Mouse (Mus musculus) forebrain, embryonic 15.5 days (tissue): ENCODE measurements at regions not wholly inside any gene's neighbourhood (a gene's known extent, or its start where the extent isn't known, plus 50 kb on each side); places are given as distances from the start of the nearest gene placed in this dataset.

Experiments
- ATAC-seq: fragments of 200-750 bp; cut with Nextera tagmentation; replicated peaks from 2 replicates; pipeline ENCODE4 v1.8.0; 2017; ENCODE audit warnings: mild to moderate bottlenecking, moderate TSS enrichment, moderate library complexity
- H3K27ac ChIP-seq: fragments of 300-500 bp; sonication (generic); replicated peaks from 2 replicates; pipeline ENCODE4 v1.5.1; 2015; ENCODE audit warnings: mild to moderate bottlenecking, inconsistent platforms
- H3K27me3 ChIP-seq: fragments of 300-500 bp; sonication (generic); 2 replicates; pipeline ENCODE4 v1.6.1; 2015; ENCODE audit warnings: inconsistent platforms
- H3K36me3 ChIP-seq: fragments of 300-500 bp; sonication (generic); 2 replicates; pipeline ENCODE4 v1.6.1; 2015; ENCODE audit warnings: mild to moderate bottlenecking, inconsistent platforms
- H3K4me1 ChIP-seq: fragments of 300-500 bp; sonication (generic); 2 replicates; pipeline ENCODE4 v1.6.1; 2015; ENCODE audit warnings: inconsistent platforms
- H3K4me2 ChIP-seq: fragments of 300-500 bp; sonication (generic); replicated peaks from 2 replicates; pipeline ENCODE4 v1.6.1; 2015; ENCODE audit warnings: mild to moderate bottlenecking, inconsistent platforms
- H3K4me3 ChIP-seq: fragments of 300-500 bp; sonication (generic); 2 replicates; pipeline ENCODE4 v1.5.1; 2015; ENCODE audit warnings: mild to moderate bottlenecking, inconsistent platforms
- H3K9ac ChIP-seq: fragments of 300-500 bp; sonication (generic); replicated peaks from 2 replicates; pipeline ENCODE4 v1.6.1; 2015; ENCODE audit warnings: mild to moderate bottlenecking, inconsistent platforms
- H3K9me3 ChIP-seq: fragments of 300-500 bp; sonication (generic); 2 replicates; pipeline ENCODE4 v1.6.1; 2016; ENCODE audit warnings: inconsistent platforms
- WGBS: fragments of 180-500 bp; shearing (Covaris S2); methylation state at CpG from one replicate; pipeline ENCODE4 v1.1.7; 2015; ENCODE audit warnings: mixed read lengths; 5-methylcytosine and 5-hydroxymethylcytosine counted together

GRCm38 (mm10) chr8:64461136-64461535 is 231.7 kb downstream of the Cpe start:
- Histone ChIP-seq H3K4me2 (no peak overlapping the region), H3K9me3 (no peaks in the 10 kb centered on the region), H3K36me3 (no peaks in the 10 kb centered on the region), H3K9ac (no peak overlapping the region), H3K27me3 (no peaks in the 10 kb centered on the region), H3K4me1 (no peaks in the 10 kb centered on the region), H3K27ac (no peak overlapping the region), H3K4me3 (no peak overlapping the region)
- ATAC-seq: no peak
- 91% methylated on average over 4 of the region's 4 CpGs for WGBS

- H3K9me3 ChIP-seq: no peaks in the 10 kb centered on the region
- no peak overlapping the region for H3K4me3 ChIP-seq
- H3K4me1 ChIP-seq: no peaks in the 10 kb centered on the region
- H3K27ac ChIP-seq: no peak overlapping the region
- 60% methylated on average over 5 of the region's 5 CpGs for WGBS
- H3K4me2 ChIP-seq: no peak overlapping the region
- ATAC-seq: no peak
- H3K36me3 ChIP-seq: no peaks in the 10 kb centered on the region
- H3K27me3 ChIP-seq: no peaks in the 10 kb centered on the region
- no peak overlapping the region for H3K9ac ChIP-seq
Observed at GRCm38 (mm10) chr8:64456970-64457369, 235.9 kb downstream of the Cpe start.

DNA sequence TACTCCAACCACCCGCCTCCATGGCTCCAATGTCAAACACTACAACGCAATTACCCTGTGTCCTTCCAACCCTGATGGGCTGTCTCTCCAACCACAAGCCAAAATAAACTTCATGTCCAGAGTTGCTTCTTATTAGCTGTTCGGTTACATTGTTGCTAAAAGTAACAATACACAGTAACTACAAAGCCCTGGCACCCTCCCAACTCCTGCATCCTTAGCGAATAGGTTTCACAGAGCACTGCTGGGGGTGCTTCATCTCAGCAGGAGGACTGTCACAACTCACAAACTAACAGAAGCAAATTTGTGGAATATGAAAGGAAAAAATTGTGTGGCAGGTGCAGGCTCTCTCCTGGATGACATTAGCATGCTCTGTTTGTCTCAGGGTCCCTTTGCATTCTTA is 238.1 kb downstream of the Cpe start:
- ATAC-seq: no peak
- Histone ChIP-seq H3K4me2 (no peak overlapping the region), H3K9ac (no peak overlapping the region), H3K36me3 (no peaks in the 10 kb centered on the region), H3K4me3 (no peak overlapping the region), H3K4me1 (no peaks in the 10 kb centered on the region), H3K27me3 (no peaks in the 10 kb centered on the region), H3K27ac (no peak overlapping the region), H3K9me3 (no peaks in the 10 kb centered on the region)
- WGBS: 69% methylated on average over 4 of the region's 4 CpGs

GRCm38 (mm10) chr8:64445366-64445765 is 239.3 kb upstream of the Tll1 start:
- WGBS: 84% methylated on average over 3 of the region's 3 CpGs
- Histone ChIP-seq H3K27ac (no peak overlapping the region), H3K4me2 (no peak overlapping the region), H3K9me3 (no peaks in the 10 kb centered on the region), H3K9ac (no peak overlapping the region), H3K36me3 (no peaks in the 10 kb centered on the region), H3K4me3 (no peak overlapping the region), H3K4me1 (no peaks in the 10 kb centered on the region), H3K27me3 (no peaks in the 10 kb centered on the region)
- ATAC-seq: no peak

DNA sequence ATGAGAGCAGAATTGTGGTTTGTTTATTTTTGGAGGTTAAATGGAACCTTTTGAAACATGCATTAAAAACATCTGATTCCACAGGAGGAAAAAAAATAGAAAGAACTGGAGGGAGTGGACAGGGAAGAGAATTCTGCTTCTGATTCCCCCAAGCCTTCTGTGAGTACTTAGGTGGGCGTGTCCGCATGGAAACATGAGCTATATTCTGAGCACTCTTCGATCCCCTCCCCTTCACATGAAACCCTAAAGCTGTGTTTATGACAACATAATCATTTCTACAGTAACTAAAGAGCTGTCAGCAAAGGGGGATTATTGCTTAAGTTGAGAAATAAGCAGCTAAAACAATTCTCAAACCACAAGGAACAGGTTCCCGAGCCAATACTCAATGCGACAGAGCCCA is 238.4 kb upstream of the Tll1 start:
- H3K36me3 ChIP-seq: no peaks in the 10 kb centered on the region
- no peak overlapping the region for H3K27ac ChIP-seq
- no peak overlapping the region for H3K4me3 ChIP-seq
- H3K27me3 ChIP-seq: no peaks in the 10 kb centered on the region
- ATAC-seq: no peak
- WGBS: 91% methylated on average over 5 of the region's 5 CpGs
- H3K4me2 ChIP-seq: no peak overlapping the region
- no peaks in the 10 kb centered on the region for H3K9me3 ChIP-seq
- H3K9ac ChIP-seq: no peak overlapping the region
- H3K4me1 ChIP-seq: no peaks in the 10 kb centered on the region

DNA sequence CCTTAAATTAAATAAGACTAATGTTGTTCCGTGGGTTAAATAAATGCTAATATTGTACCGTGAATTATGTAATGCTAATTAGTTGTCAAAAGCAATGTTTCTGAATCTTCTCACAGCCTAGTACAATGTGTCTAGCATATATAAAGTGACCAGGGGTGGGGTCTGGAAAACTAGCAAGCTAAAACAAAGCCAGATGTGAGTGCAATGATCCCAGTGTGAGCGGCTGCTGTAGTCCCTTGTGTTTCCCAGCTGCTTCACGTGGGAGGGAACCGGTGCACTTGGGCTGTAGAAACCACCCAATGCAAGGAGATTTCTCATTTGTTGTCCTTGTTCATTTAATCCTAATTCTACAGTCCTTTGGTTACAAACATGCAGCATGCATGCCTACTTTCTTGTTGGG is 232.4 kb upstream of the Tll1 start:
- Histone ChIP-seq H3K36me3 (no peaks in the 10 kb centered on the region), H3K9ac (no peak overlapping the region), H3K27me3 (no peaks in the 10 kb centered on the region), H3K4me1 (no peaks in the 10 kb centered on the region), H3K4me2 (no peak overlapping the region), H3K27ac (no peak overlapping the region), H3K4me3 (no peak overlapping the region), H3K9me3 (no peaks in the 10 kb centered on the region)
- 88% methylated on average over 5 of the region's 5 CpGs for WGBS
- no peak for ATAC-seq

DNA sequence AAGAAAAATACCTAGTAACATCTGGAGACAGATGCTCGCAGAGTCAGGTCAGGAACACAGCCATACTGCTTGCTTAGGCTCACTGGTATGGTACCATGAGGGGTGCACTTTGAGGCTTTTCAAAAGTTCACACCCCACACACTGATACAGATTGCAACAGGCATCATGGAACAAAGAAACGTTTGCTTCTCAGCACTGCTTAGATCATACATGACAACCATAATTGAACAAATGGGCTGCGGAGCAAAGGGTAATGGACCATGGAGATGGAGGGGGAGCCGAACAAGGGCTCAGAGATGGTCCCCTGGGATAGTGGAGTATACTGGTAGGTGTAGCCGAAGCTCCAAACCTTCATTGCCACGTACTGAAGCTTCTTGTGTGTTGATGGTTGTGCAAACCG is 228.6 kb upstream of the Tll1 start:
- Histone ChIP-seq H3K4me3 (no peak overlapping the region), H3K9ac (no peak overlapping the region), H3K27me3 (no peaks in the 10 kb centered on the region), H3K27ac (no peak overlapping the region), H3K4me2 (no peak overlapping the region), H3K9me3 (no peaks in the 10 kb centered on the region), H3K36me3 (no peaks in the 10 kb centered on the region), H3K4me1 (no peaks in the 10 kb centered on the region)
- no peak for ATAC-seq
- 82% methylated on average over 7 of the region's 7 CpGs for WGBS

GRCm38 (mm10) chr8:64422850-64423214 is 216.8 kb upstream of the Tll1 start:
- H3K9ac ChIP-seq: no peak overlapping the region
- H3K36me3 ChIP-seq: no peaks in the 10 kb centered on the region
- H3K9me3 ChIP-seq: no peaks in the 10 kb centered on the region
- 0 out of 2 replicates have a peak overlapping the region, but pooled peaks have one; percentile 8 for H3K4me2 ChIP-seq
- H3K27me3 ChIP-seq: no peaks in the 10 kb centered on the region
- 7% methylated on average over 4 of the region's 4 CpGs for WGBS
- peak; percentile 54; the same call in 1 of the 2 replicates for ATAC-seq
- H3K27ac ChIP-seq: no peak overlapping the region
- H3K4me3 ChIP-seq: no peak overlapping the region
- peaks cover 13% of the 10 kb centered on the region for H3K4me1 ChIP-seq

- Histone ChIP-seq H3K36me3 (no peaks in the 10 kb centered on the region), H3K9ac (no peak overlapping the region), H3K4me2 (0 out of 2 replicates have a peak overlapping the region, but pooled peaks have one; percentile 8), H3K4me1 (peaks cover 13% of the 10 kb centered on the region), H3K27ac (peak overlapping the region; percentile 56; the same call in 1 of the 2 replicates), H3K27me3 (no peaks in the 10 kb centered on the region), H3K9me3 (no peaks in the 10 kb centered on the region), H3K4me3 (no peak overlapping the region)
- WGBS: 8% methylated on average over 8 of the region's 8 CpGs
- peak; percentile 85 for ATAC-seq
Observed at GRCm38 (mm10) chr8:64422200-64422849, 216.3 kb upstream of the Tll1 start.

DNA sequence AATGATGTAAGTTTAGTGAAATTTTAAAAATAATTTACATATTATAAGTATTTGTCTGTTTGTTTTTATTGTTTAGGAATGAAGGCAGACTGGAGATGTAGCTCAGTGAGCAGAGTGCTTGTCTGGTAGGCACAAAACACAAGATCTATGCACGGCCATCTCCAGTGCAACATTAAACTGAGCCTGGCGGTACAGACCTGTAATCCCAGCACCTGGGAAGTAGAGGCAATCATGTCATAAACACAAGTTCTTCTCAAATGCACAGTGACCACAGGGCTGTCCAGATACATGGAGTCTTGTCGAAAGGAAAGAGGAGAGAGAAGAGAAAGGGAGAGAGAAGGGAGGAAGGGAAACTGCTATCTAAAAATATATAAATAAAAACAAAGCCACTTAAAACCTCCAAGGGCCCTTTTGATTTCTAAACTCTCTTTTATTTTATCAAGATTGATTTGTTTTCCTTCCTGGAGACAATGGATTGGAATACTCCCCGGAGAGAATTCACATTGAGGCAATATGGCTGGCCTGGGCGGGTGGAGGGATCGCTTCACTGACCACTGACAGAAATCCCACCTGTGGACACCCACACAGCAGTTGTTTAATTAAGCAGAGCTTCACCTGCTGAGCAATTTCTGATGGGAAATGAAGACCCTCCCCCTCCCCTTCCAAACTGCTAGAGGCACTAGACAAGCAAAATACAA is 215.6 kb upstream of the Tll1 start:
- H3K9ac ChIP-seq: no peak overlapping the region
- H3K4me1 ChIP-seq: peaks cover 13% of the 10 kb centered on the region
- H3K27me3 ChIP-seq: no peaks in the 10 kb centered on the region
- no peaks in the 10 kb centered on the region for H3K9me3 ChIP-seq
- no peak overlapping the region for H3K4me3 ChIP-seq
- peak; percentile 58 for ATAC-seq
- H3K27ac ChIP-seq: peak overlapping the region; percentile 56; the same call in 1 of the 2 replicates
- 46% methylated on average over 6 of the region's 6 CpGs for WGBS
- H3K36me3 ChIP-seq: no peaks in the 10 kb centered on the region
- H3K4me2 ChIP-seq: 0 out of 2 replicates have a peak overlapping the region, but pooled peaks have one; percentile 8

GRCm38 (mm10) chr8:64412488-64413188 is 206.6 kb upstream of the Tll1 start:
- 26% methylated on average over 15 of the region's 15 CpGs for WGBS
- Histone ChIP-seq H3K4me1 (peaks cover 4% of the 10 kb centered on the region; the same call in 1 of the 2 replicates), H3K9me3 (no peaks in the 10 kb centered on the region), H3K27me3 (no peaks in the 10 kb centered on the region), H3K4me2 (no peak overlapping the region), H3K9ac (no peak overlapping the region), H3K36me3 (no peaks in the 10 kb centered on the region), H3K4me3 (no peak overlapping the region), H3K27ac (no peak overlapping the region)
- peak; percentile 87 for ATAC-seq

GRCm38 (mm10) chr8:64406775-64407490 is 200.9 kb upstream of the Tll1 start:
- Histone ChIP-seq H3K4me1 (no peaks in the 10 kb centered on the region), H3K9ac (no peak overlapping the region), H3K27me3 (no peaks in the 10 kb centered on the region), H3K4me3 (no peak overlapping the region), H3K36me3 (no peaks in the 10 kb centered on the region), H3K9me3 (no peaks in the 10 kb centered on the region), H3K4me2 (no peak overlapping the region), H3K27ac (no peak overlapping the region)
- ATAC-seq: no peak
- 76% methylated on average over 9 of the region's 9 CpGs for WGBS
